Mouse (Mus musculus) hindbrain, postnatal 0 days (tissue): ENCODE results near the gene Ahcyl2. TPM values are rescaled to one million over a fixed set of nuclear protein-coding genes. Genes with fewer than 3 reads are reported as not detected.
A peak's percentile ranks its signal among the peaks of the same experiment; 100 is the strongest.
"Not testable (repeated sequence)": the region's sequence is repeated elsewhere in the genome, so short reads cannot be mapped to it uniquely, and the experiment has no call there.

Experiments used
- ATAC-seq: fragments of 200-750 bp; cut with Nextera tagmentation; 2 replicates; pipeline ENCODE4 v1.8.0; 2017; ENCODE audit warnings: mild to moderate bottlenecking, moderate TSS enrichment, moderate library complexity
- DNase-seq: peaks from one replicate; pipeline ENCODE4 v3.0.0-alpha.2; 2015; ENCODE audit warnings: low spot score
- H3K27ac ChIP-seq: fragments of 300-500 bp; sonication (generic); 2 replicates; pipeline ENCODE4 v1.5.1; 2014; ENCODE audit warnings: mild to moderate bottlenecking
- H3K27me3 ChIP-seq: fragments of 300-500 bp; sonication (generic); 2 replicates; pipeline ENCODE4 v1.6.1; 2014; ENCODE audit warnings: low read length, mixed read lengths; ENCODE audit not compliant: insufficient read depth
- H3K36me3 ChIP-seq: fragments of 300-500 bp; sonication (generic); 2 replicates; pipeline ENCODE4 v1.6.1; 2014; ENCODE audit warnings: low read length, mixed read lengths; ENCODE audit not compliant: insufficient read depth
- H3K4me1 ChIP-seq: fragments of 300-500 bp; sonication (generic); 2 replicates; pipeline ENCODE4 v1.6.1; 2014; ENCODE audit warnings: antibody characterized with exemption, low read length, mixed read lengths; ENCODE audit not compliant: insufficient read depth
- H3K4me2 ChIP-seq: fragments of 300-500 bp; sonication (generic); 2 replicates; pipeline ENCODE4 v1.6.1; 2014; ENCODE audit warnings: low read depth, mild to moderate bottlenecking, low read length, moderate library complexity, mixed read lengths
- H3K4me3 ChIP-seq: fragments of 300-500 bp; sonication (generic); 2 replicates; pipeline ENCODE4 v1.5.1; 2014; ENCODE audit warnings: low read length
- H3K9ac ChIP-seq: fragments of 300-500 bp; sonication (generic); replicated peaks from 2 replicates; pipeline ENCODE4 v1.6.1; 2014; ENCODE audit warnings: mild to moderate bottlenecking, low read length, moderate library complexity, mixed read lengths
- H3K9me3 ChIP-seq: fragments of 300-500 bp; sonication (generic); 2 replicates; pipeline ENCODE4 v1.6.1; 2016; ENCODE audit warnings: low read length, mixed read lengths
- CTCF ChIP-seq: IDR thresholded peaks from 2 replicates; pipeline ENCODE4 v1.5.1; 2016; ENCODE audit warnings: antibody characterized with exemption, control low read depth, low read depth
- WGBS: fragments of 180-500 bp; shearing (Covaris S2); extraction: QIAGEN DNeasy Blood & Tissue Kit; methylation state at CpG from one replicate; pipeline ENCODE4 v1.1.7; 2014; 5-methylcytosine and 5-hydroxymethylcytosine counted together
- polyA plus RNA-seq: library from polyadenylated mRNA; unstranded; fragments of >200 nt; fragmentation: Nextera tagmentation; extraction: Ambion mirVana; gene quantifications from 2 replicates; pipeline ENCODE4 v1.2.1, GENCODE M21; 2015
- total RNA-seq: library from RNA; depleted of rRNA; stranded (reverse); fragments of >200 nt; gene quantifications from 2 replicates; pipeline ENCODE4 v1.2.3, GENCODE M21; 2014

The Ahcyl2 gene
- total and polyA plus RNA-seq, 2 experiments from 2014 or later, result 23.1 to 56.8 TPM

GRCm38 (mm10) chr6:29812076-29812475 is 44.3 kb downstream of the Ahcyl2 start:
- Histone ChIP-seq H3K4me2 (no peak overlapping the region), H3K27ac (no peak overlapping the region), H3K36me3 (no peaks in the 10 kb centered on the region), H3K27me3 (no peaks in the 10 kb centered on the region), H3K4me3 (no peak overlapping the region), H3K4me1 (peaks cover 5% of the 10 kb centered on the region), H3K9me3 (no peaks in the 10 kb centered on the region), H3K9ac (no peak overlapping the region)
- 90% methylated on average over 2 of the region's 2 CpGs for WGBS
- ATAC-seq (no peak), DNase-seq (no peak)
- no peak for TF ChIP-seq CTCF

GRCm38 (mm10) chr6:29812651-29813050 is 44.8 kb downstream of the Ahcyl2 start:
- no peak overlapping the region for H3K4me2 ChIP-seq
- H3K36me3 ChIP-seq, result no peaks in the 10 kb centered on the region
- ATAC-seq (no peak), DNase-seq (peak; percentile 26)
- 15% methylated on average over 1 of the region's 1 CpGs for WGBS
- no peaks in the 10 kb centered on the region for H3K9me3 ChIP-seq
- peaks cover 5% of the 10 kb centered on the region for H3K4me1 ChIP-seq
- no peak for TF ChIP-seq CTCF
- no peak overlapping the region for H3K9ac ChIP-seq
- no peak overlapping the region for H3K27ac ChIP-seq
- H3K4me3 ChIP-seq, result no peak overlapping the region
- no peaks in the 10 kb centered on the region for H3K27me3 ChIP-seq

- 3% methylated on average over 2 of the region's 2 CpGs for WGBS
- H3K36me3 ChIP-seq, result no peaks in the 10 kb centered on the region
- no peaks in the 10 kb centered on the region for H3K27me3 ChIP-seq
- H3K27ac ChIP-seq, result peak overlapping the region; percentile 61; the same call in 1 of the 2 replicates
- no peak overlapping the region for H3K9ac ChIP-seq
- peaks cover 5% of the 10 kb centered on the region for H3K4me1 ChIP-seq
- no peaks in the 10 kb centered on the region for H3K9me3 ChIP-seq
- peak; percentile 62 for DNase-seq
- ATAC-seq, result peak; percentile 82
- no peak overlapping the region for H3K4me3 ChIP-seq
- no peak overlapping the region for H3K4me2 ChIP-seq
- TF ChIP-seq CTCF, result no peak
Observed at GRCm38 (mm10) chr6:29814616-29815015, 46.8 kb downstream of the Ahcyl2 start.

GRCm38 (mm10) chr6:29815060-29815459 is 47.2 kb downstream of the Ahcyl2 start:
- 66% methylated on average over 3 of the region's 3 CpGs for WGBS
- no peak overlapping the region for H3K9ac ChIP-seq
- H3K9me3 ChIP-seq, result no peaks in the 10 kb centered on the region
- ATAC-seq, result no peak
- DNase-seq, result no peak
- TF ChIP-seq CTCF, result no peak
- H3K4me1 ChIP-seq, result peaks cover 5% of the 10 kb centered on the region
- H3K27ac ChIP-seq, result peak overlapping the region; percentile 61; the same call in 1 of the 2 replicates
- H3K27me3 ChIP-seq, result no peaks in the 10 kb centered on the region
- H3K36me3 ChIP-seq, result no peaks in the 10 kb centered on the region
- no peak overlapping the region for H3K4me2 ChIP-seq
- H3K4me3 ChIP-seq, result no peak overlapping the region

- WGBS, result 78% methylated on average over 2 of the region's 2 CpGs
- no peak overlapping the region for H3K4me3 ChIP-seq
- H3K9me3 ChIP-seq, result no peaks in the 10 kb centered on the region
- no peaks in the 10 kb centered on the region for H3K27me3 ChIP-seq
- ATAC-seq (no peak), DNase-seq (no peak)
- no peaks in the 10 kb centered on the region for H3K36me3 ChIP-seq
- peaks cover 5% of the 10 kb centered on the region for H3K4me1 ChIP-seq
- TF ChIP-seq CTCF, result no peak
- no peak overlapping the region for H3K9ac ChIP-seq
- H3K4me2 ChIP-seq, result no peak overlapping the region
- H3K27ac ChIP-seq, result no peak overlapping the region
Observed at GRCm38 (mm10) chr6:29815634-29816033, 47.8 kb downstream of the Ahcyl2 start.

GRCm38 (mm10) chr6:29816371-29816770 is 48.6 kb downstream of the Ahcyl2 start:
- not testable (repeated sequence) for H3K27ac ChIP-seq, H3K4me2 ChIP-seq, H3K9me3 ChIP-seq, H3K4me1 ChIP-seq, H3K9ac ChIP-seq, ATAC-seq, H3K4me3 ChIP-seq, H3K36me3 ChIP-seq, DNase-seq, H3K27me3 ChIP-seq
- 92% methylated on average over 12 of the region's 12 CpGs for WGBS

- 21% methylated on average over 3 of the region's 3 CpGs for WGBS
- Histone ChIP-seq H3K4me1 (peaks cover 5% of the 10 kb centered on the region), H3K27me3 (no peaks in the 10 kb centered on the region), H3K9me3 (no peaks in the 10 kb centered on the region), H3K4me3 (no peak overlapping the region), H3K36me3 (no peaks in the 10 kb centered on the region), H3K9ac (no peak overlapping the region), H3K4me2 (no peak overlapping the region), H3K27ac (no peak overlapping the region)
- ATAC-seq (no peak), DNase-seq (peak; percentile 71)
- TF ChIP-seq CTCF, result peak; percentile 80
Observed at GRCm38 (mm10) chr6:29819309-29819708, 51.5 kb downstream of the Ahcyl2 start.
